Mouse (Mus musculus): Measurements from ENCODE around the gene Mynn.
A peak's percentile ranks its signal among the peaks of the same experiment; 100 is the strongest.

The Mynn gene

DNA sequence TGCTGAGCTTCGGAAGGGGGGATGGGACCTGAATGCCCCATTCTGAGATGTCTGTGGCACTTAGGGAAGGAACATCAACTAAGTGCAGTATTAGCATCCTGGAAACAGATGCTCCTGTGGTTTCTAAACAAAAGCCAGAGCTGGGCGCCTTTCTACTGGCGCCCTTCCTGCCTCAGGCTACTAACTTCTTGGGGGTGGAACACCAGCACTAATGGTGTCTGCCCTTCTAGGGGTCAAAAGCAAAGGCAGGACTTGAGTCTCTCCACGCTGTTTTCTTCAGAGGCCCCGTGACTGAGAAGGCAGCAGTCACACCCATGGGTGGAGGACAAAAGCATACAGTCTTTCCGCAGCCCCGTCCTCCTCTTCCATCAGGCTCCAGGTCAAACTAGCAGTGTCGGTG is 44.9 kb downstream of the Mynn start:
- DNase-seq: no peak

DNA sequence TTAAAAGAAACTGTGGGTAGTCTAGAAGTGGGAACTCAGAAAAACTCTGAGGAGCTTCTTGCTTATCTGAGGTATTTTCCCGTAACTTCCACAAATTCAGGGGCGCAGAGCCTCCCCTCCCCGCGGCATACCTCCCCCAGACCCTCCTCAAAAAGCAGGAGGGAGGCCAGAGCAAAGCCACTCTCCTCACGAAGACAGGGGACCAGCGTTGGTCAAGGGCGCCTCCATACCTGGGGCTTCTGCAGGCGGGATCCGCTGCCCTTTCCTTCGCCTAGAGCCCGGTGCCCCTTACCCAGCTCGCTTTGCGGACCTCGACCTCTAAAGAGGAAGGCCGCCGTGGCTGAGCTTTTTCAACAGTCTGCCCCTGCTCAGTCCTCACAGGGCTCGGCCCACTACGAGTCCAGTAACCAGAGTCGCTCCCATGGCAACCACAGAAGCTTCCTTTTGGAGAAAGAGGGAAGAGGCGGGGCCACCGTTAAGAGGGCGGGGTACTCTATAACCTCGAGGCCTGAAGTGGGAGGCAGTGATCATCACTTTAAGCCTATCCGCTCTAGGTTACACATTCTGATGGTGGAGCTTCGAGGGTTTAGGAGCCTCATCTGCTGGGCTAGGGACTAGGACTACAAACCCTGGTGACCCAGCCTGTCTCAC is 45.7 kb downstream of the Mynn start, which contains the start of gene Lrrc34:
Gene Lrrc34, minus strand, starts transcription at position 430 of the 651 bp plus-strand sequence.
- DNase-seq: peak; percentile 67 to 76

DNA sequence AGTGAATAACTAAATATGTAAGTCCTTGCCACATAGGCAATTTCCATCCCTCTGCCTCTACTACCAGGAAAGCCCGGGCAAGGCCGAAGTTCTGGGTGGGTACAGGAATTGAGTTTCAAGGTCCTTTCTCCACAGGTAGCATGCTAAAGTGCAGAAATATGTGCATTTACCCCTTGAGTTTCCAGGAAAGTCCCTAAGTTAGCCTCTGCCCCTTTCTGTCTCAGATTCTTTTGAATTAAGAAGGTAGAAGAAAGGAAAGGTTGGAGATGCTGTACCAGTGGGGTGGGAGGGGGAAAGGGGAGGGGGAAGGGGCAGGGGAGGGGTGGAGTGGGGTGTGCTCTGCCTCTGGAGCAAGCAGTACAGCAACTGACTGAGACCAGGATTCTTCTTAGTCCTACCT is 46.6 kb downstream of the Mynn start:
- DNase-seq: no peak

DNA sequence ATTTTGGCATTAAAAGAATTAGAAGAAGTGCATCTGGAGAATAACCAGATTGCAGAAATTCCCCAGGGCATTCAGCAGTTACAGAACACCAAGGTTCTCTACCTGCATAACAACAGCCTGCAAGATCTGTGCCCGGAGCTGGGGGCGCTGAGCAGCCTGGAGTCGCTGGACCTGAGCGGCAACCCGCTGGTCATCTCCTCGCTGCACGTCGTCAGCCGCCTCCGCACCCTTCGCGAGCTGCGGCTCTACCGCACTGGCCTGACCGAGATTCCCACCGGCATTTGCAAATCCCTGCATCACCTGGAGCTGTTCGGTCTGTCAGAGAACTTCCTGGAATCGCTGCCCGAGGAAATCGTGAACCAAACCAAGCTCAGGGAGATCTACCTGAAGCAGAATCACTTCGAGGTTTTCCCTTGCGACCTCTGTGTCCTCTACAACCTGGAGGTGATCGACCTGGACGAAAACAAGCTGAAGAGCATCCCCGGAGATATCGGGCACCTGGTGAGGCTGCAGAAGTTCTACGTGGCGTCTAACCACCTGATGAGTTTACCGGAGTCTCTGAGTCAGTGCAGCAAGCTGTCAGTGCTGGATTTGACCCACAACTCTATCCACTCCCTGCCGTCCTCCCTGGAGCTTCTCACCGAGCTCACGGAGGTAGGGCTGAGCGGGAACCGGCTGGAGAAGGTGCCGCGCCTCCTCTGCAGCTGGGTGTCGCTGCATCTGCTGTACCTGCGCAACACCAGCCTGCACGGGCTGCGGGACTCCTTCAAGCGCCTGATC is 48.4 kb downstream of the Mynn start:
- peak; percentile 58 to 72 for DNase-seq

DNA sequence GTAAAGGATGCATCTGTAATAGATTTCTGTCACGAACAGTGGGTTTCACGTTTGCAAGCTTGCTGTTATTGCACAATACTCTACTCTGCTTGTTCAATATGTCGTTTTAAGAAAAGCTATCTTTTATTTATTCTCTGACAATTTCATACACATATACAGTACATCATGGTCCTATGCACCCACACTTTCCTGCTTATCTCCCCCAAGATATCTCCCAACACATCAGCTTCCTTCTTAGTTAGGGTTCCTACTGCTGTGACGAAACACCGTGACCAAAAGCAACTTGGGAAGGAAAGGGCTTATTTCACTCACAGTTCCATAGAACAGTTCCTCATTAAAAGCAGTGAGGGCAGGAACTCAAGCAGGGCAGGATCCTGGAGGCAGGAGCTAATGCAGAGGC is 54.1 kb downstream of the Mynn start:
- DNase-seq: no peak

DNA sequence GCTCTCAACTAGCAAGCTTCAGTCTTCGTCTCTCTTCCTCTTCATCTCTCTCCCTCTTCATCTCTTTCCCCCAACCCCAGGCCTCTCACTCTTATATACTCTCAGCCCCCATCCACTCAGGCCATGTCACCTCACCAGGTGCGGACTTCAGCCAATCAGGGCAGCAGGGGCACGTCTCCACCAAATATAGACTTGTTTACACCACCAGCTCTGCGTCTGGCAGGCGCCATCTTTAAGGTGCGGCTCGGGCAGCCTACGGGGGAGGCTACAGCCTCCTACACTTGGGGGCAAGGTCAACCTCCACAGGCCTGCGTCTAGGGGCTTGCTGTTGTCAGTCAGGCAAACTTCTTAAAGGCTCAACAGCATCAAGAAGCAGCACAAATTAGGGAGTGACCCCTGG is 56.6 kb downstream of the Mynn start:
- no peak for DNase-seq
